In the genomic region with DNA sequence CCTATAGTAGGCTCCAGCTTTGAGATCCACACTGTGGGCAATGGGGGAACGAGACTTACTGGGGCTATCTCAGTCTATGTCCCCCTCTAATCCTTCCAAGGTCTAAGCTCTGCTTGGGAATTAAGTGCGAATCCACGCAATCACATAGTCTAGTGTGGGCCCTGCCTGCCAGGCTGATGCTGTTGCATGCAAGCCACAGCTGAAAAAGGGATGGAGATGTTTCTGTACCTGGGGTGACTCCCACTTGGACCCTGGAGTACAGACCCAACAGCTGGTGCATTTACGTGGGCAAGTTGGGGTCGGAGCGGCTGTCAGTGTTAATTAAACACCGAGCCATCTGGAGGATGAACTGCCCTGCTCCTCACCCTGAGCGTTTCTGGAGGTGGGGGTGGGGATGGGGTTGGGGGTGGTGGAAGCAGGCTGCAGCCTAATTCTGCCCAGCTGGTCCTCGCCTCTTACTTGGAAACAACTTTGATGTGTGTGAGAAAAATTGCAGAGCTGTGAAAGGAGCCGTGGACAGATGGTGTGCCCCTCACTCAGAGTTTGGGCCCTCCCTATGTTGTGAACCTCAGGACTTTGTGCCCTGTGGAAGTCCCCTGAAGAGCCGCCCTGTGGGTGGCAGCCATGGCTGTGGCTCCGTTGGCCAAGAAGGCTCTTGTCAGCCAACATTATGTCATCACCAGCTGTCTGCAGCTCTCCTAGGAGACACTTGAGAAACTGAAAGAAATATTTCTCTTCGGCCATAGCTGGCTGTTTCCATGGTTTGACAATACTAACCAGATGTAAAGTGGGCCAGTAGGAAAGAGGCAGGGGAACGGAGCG, we compare ENCODE assay signal across 8 mouse cellular contexts. TPM values are rescaled to one million over a fixed set of nuclear protein-coding genes. Genes with fewer than 3 reads are reported as not detected.
DNase-seq lines count a peak whose midpoint lies in the region; ATAC-seq lines count a peak whose summit lies in the region.

No protein-coding gene starts in this region.

- no peak overlapping the region for H3K4me2 ChIP-seq in forebrain, embryonic 14.5 days (ENCODE audit: low read length)
- H3K4me2 ChIP-seq in lung, embryonic 16.5 days (ENCODE audit: low read depth, low read length), result peak overlapping the region; percentile 35

- H3K36me3 ChIP-seq in forebrain, embryonic 14.5 days (ENCODE audit: control insufficient read depth, insufficient read depth, low read length), result no peaks in the 10 kb centered on the region
- no peaks in the 10 kb centered on the region for H3K36me3 ChIP-seq in hindbrain, embryonic 10.5 days
- no peaks in the 10 kb centered on the region for H3K36me3 ChIP-seq in lung, embryonic 16.5 days (ENCODE audit: control insufficient read depth, insufficient read depth, low read length)

- H3K4me3 ChIP-seq in forebrain, embryonic 14.5 days (ENCODE audit: low read depth, low read length), result no peak overlapping the region
- no peak overlapping the region for H3K4me3 ChIP-seq in hindbrain, embryonic 10.5 days
- H3K4me3 ChIP-seq in lung, embryonic 16.5 days (ENCODE audit: low read length), result no peak overlapping the region

- H3K4me1 ChIP-seq in forebrain, embryonic 14.5 days (ENCODE audit: control insufficient read depth, insufficient read depth, low read length), result peaks cover 7% of the 10 kb centered on the region; the same call in 1 of the 2 replicates
- peaks cover 10% of the 10 kb centered on the region for H3K4me1 ChIP-seq in hindbrain, embryonic 10.5 days (replicated peaks)
- H3K4me1 ChIP-seq in lung, embryonic 16.5 days (replicated peaks; ENCODE audit: control insufficient read depth, insufficient read depth, low read length), result peaks cover 2% of the 10 kb centered on the region; the same call in 1 of the 2 replicates

- 65% methylated on average over 15 of the region's 15 CpGs for WGBS in forebrain, embryonic 14.5 days
- WGBS in hindbrain, embryonic 10.5 days, result 51% methylated on average over 15 of the region's 15 CpGs
- 37% methylated on average over 15 of the region's 15 CpGs for WGBS in lung, embryonic 16.5 days

- peak; percentile 89 for ATAC-seq in forebrain, embryonic 14.5 days
- peak; percentile 91 for ATAC-seq in lung, embryonic 16.5 days (ENCODE audit: low read depth)

- no peak overlapping the region for H3K27ac ChIP-seq in forebrain, embryonic 14.5 days (ENCODE audit: low read depth, low read length)
- H3K27ac ChIP-seq in hindbrain, embryonic 10.5 days, result peak overlapping the region; percentile 56
- H3K27ac ChIP-seq in lung, embryonic 16.5 days (ENCODE audit: low read length), result peak overlapping the region; percentile 34; the same call in 1 of the 2 replicates

- peak; percentile 3 for DNase-seq in ovary, postnatal 14 days (ENCODE audit: low spot score)
- no peak for DNase-seq in ovary, postnatal 36 days (ENCODE audit: low spot score)
- DNase-seq in forebrain, embryonic 14.5 days (ENCODE audit: low spot score), result peak; percentile 69
- DNase-seq in hindbrain, embryonic 10.5 days (ENCODE audit: low spot score), result peak; percentile 77
- peak; percentile 47 to 61 for DNase-seq in right cerebral cortex, postnatal 10 days (ENCODE audit: low spot score in 2 of 2)
- DNase-seq in yolk sac, embryonic 10.5 days (ENCODE audit: low spot score), result no peak
- DNase-seq in urinary bladder, postnatal 25 days (ENCODE audit: low spot score), result no peak

- H3K27me3 ChIP-seq in forebrain, embryonic 14.5 days (replicated peaks; ENCODE audit: control insufficient read depth, insufficient read depth, low read length), result no peaks in the 10 kb centered on the region
- no peaks in the 10 kb centered on the region for H3K27me3 ChIP-seq in hindbrain, embryonic 10.5 days (ENCODE audit: insufficient read depth, poor library complexity, severe bottlenecking)
- H3K27me3 ChIP-seq in lung, embryonic 16.5 days (ENCODE audit: control insufficient read depth, insufficient read depth, low read depth, low read length), result no peaks in the 10 kb centered on the region

- no peak overlapping the region for H3K9ac ChIP-seq in forebrain, embryonic 14.5 days (ENCODE audit: low read length)
- no peak overlapping the region for H3K9ac ChIP-seq in lung, embryonic 16.5 days (ENCODE audit: low read length)

- no peaks in the 10 kb centered on the region for H3K9me3 ChIP-seq in forebrain, embryonic 14.5 days (replicated peaks; ENCODE audit: control insufficient read depth, low read length)
- no peaks in the 10 kb centered on the region for H3K9me3 ChIP-seq in hindbrain, embryonic 10.5 days
- peaks cover 4% of the 10 kb centered on the region; the same call in 1 of the 2 replicates for H3K9me3 ChIP-seq in lung, embryonic 16.5 days (ENCODE audit: control insufficient read depth, low read length)

RNA-seq across cellular contexts. Expression of gene Fam174b, which starts 24.0 kb away (rescaled TPM):
- 13.2 and 22.6 TPM in 2 replicates for polyA plus RNA-seq in forebrain, embryonic 14.5 days (2014; fragmentation: Nextera tagmentation; extraction: Ambion mirVana)
- polyA plus RNA-seq in hindbrain, embryonic 10.5 days (2016; fragmentation: Nextera tagmentation; extraction: Ambion mirVana), result 26.1 and 27.4 TPM in 2 replicates
- polyA plus RNA-seq in lung, embryonic 16.5 days (2015; fragmentation: Nextera tagmentation; extraction: Ambion mirVana), result 63.4 and 65.6 TPM in 2 replicates

Comparison
In these comparisons a context has a peak if more than half of its experiments do, and no peak if none do; other contexts are left out.
1. DNase-seq: peak in ovary, postnatal 14 days (single experiment), forebrain, embryonic 14.5 days (single experiment), hindbrain, embryonic 10.5 days (single experiment) and right cerebral cortex, postnatal 10 days (2 of 2); none in ovary, postnatal 36 days (single experiment), yolk sac, embryonic 10.5 days (single experiment) and urinary bladder, postnatal 25 days (single experiment).